Mouse (Mus musculus) midbrain, embryonic 10.5 days (tissue): ENCODE measurements around the gene Triobp. TPM values are rescaled to one million over a fixed set of nuclear protein-coding genes. Genes with fewer than 3 reads are reported as not detected.

Experiments
- DNase-seq: peaks from one replicate; pipeline ENCODE4 v3.0.0-alpha.2; 2017; ENCODE audit warnings: low spot score
- H3K27ac ChIP-seq: fragments of 300-500 bp; sonication (generic); replicated peaks from 2 replicates; pipeline ENCODE4 v1.5.1; 2016; ENCODE audit warnings: mild to moderate bottlenecking
- H3K27me3 ChIP-seq: fragments of 300-500 bp; sonication (generic); 2 replicates; pipeline ENCODE4 v1.6.1; 2016; ENCODE audit warnings: low read depth, mild to moderate bottlenecking; ENCODE audit not compliant: poor library complexity, severe bottlenecking
- H3K36me3 ChIP-seq: fragments of 300-500 bp; sonication (generic); 2 replicates; pipeline ENCODE4 v1.6.1; 2016; ENCODE audit warnings: mild to moderate bottlenecking, moderate library complexity
- H3K4me1 ChIP-seq: fragments of 300-500 bp; sonication (generic); 2 replicates; pipeline ENCODE4 v1.6.1; 2016
- H3K4me3 ChIP-seq: fragments of 300-500 bp; sonication (generic); 2 replicates; pipeline ENCODE4 v1.5.1; 2016; ENCODE audit warnings: mild to moderate bottlenecking, moderate library complexity
- H3K9me3 ChIP-seq: fragments of 300-500 bp; sonication (generic); replicated peaks from 2 replicates; pipeline ENCODE4 v1.6.1; 2016; ENCODE audit warnings: mild to moderate bottlenecking
- WGBS: fragments of 180-500 bp; shearing (Covaris S2); methylation state at CpG from one replicate; pipeline ENCODE4 v1.1.7; 2016; 5-methylcytosine and 5-hydroxymethylcytosine counted together
- polyA plus RNA-seq: library from polyadenylated mRNA; unstranded; fragments of >200 nt; fragmentation: Nextera tagmentation; extraction: Ambion mirVana; gene quantifications from 2 replicates; pipeline ENCODE4 v1.2.1, GENCODE M21; 2016

Triobp gene
- 39.7 and 39.8 TPM in 2 replicates for polyA plus RNA-seq

DNA sequence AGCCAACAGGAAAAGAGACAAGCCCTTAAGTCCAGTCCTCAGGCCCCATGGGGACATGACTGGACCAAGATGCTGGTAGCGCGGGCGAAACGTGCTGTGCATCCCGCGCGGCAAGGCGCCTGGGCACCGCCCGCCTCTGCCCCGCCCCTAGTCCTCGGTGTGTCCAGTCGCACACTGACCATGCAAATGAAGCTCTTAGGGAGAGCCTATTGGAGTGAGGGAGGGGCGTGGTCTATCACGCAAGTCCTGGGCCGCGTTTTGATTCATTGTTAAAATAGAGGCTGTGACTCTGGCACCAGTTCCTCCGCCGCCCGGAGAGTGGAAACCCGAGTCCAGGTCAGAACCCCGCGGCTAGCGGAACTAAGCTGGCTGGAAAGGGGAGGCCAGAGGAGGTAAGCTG is at the start of gene Triobp:
Gene Triobp, plus strand, starts transcription at position 68 of the 400 bp plus-strand sequence.
- H3K27me3 ChIP-seq, result peaks cover 16% of the 10 kb centered on the region
- peak; percentile 92 for DNase-seq
- WGBS, result 0% methylated on average over 24 of the region's 24 CpGs
- H3K36me3 ChIP-seq, result peaks cover 20% of the 10 kb centered on the region
- H3K27ac ChIP-seq, result peak within 1 kb of the TSS; percentile 88
- H3K4me3 ChIP-seq, result peak within 1 kb of the TSS; percentile 67
- H3K4me1 ChIP-seq, result peaks cover 33% of the 10 kb centered on the region
- H3K9me3 ChIP-seq, result no peaks in the 10 kb centered on the region

DNA sequence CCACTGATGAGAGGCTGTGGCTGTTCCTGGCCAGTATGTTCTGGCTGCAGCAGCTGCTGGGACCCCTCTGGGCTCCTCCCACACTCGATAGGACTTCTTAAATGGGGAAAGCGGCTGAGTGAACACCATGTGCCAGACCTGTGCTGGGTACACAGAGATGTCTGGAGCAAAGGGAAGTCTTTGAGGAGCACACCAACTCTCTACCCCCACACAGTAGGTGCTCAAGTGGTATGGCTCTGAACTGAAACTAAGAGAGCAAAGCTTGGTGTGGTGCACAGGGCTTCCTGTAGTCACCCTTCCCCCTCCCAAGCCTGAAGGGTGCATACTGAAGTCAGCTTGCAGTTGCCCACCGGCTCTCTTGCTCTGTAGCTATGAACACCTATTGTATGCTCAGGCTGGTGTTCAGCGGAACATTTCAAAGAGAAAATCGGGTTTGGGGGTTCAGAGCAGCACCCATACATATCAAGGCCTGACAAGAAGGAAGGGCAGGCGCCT is 49.0 kb upstream of the Triobp start:
- Histone ChIP-seq H3K4me1 (peaks cover 62% of the 10 kb centered on the region), H3K27me3 (peaks cover 40% of the 10 kb centered on the region), H3K4me3 (no peak overlapping the region), H3K27ac (0 out of 2 replicates have a peak overlapping the region, but pooled peaks have one; percentile 0), H3K9me3 (no peaks in the 10 kb centered on the region), H3K36me3 (peaks cover 20% of the 10 kb centered on the region)
- 51% methylated on average over 6 of the region's 6 CpGs for WGBS
- no peak for DNase-seq

- no peaks in the 10 kb centered on the region for H3K9me3 ChIP-seq
Measured at GRCm38 (mm10) chr15:78899409-78899739, 48.1 kb upstream of the Triobp start, which contains the start of gene Gm49510. TSS of gene Gm49510 (plus strand) at chr15:78899667.

GRCm38 (mm10) chr15:78899740-78900584 is 47.6 kb upstream of the Triobp start, which contains the start of gene Sh3bp1:
TSS of gene Sh3bp1 (plus strand) at chr15:78899768.
- under 1% methylated on average over 47 of the region's 47 CpGs for WGBS
- peaks cover 17% of the 10 kb centered on the region; the same call in 1 of the 2 replicates for H3K36me3 ChIP-seq
- H3K4me1 ChIP-seq, result peaks cover 48% of the 10 kb centered on the region
- peak within 1 kb of the TSS; percentile 85 for H3K27ac ChIP-seq
- H3K4me3 ChIP-seq, result peak within 1 kb of the TSS; percentile 77
- peaks cover 40% of the 10 kb centered on the region for H3K27me3 ChIP-seq
- H3K9me3 ChIP-seq, result no peaks in the 10 kb centered on the region
- peak; percentile 74 for DNase-seq

More at GRCm38 (mm10) chr15:78899409-78899739, 48.1 kb upstream of the Triobp start, which contains the start of gene Gm49510:
- Histone ChIP-seq H3K36me3 (peaks cover 17% of the 10 kb centered on the region), H3K4me3 (peak within 1 kb of the TSS; percentile 77), H3K27me3 (peaks cover 40% of the 10 kb centered on the region), H3K27ac (peak within 1 kb of the TSS; percentile 85), H3K4me1 (peaks cover 53% of the 10 kb centered on the region)
- WGBS, result 3% methylated on average over 19 of the region's 20 CpGs
- DNase-seq, result no peak

DNA sequence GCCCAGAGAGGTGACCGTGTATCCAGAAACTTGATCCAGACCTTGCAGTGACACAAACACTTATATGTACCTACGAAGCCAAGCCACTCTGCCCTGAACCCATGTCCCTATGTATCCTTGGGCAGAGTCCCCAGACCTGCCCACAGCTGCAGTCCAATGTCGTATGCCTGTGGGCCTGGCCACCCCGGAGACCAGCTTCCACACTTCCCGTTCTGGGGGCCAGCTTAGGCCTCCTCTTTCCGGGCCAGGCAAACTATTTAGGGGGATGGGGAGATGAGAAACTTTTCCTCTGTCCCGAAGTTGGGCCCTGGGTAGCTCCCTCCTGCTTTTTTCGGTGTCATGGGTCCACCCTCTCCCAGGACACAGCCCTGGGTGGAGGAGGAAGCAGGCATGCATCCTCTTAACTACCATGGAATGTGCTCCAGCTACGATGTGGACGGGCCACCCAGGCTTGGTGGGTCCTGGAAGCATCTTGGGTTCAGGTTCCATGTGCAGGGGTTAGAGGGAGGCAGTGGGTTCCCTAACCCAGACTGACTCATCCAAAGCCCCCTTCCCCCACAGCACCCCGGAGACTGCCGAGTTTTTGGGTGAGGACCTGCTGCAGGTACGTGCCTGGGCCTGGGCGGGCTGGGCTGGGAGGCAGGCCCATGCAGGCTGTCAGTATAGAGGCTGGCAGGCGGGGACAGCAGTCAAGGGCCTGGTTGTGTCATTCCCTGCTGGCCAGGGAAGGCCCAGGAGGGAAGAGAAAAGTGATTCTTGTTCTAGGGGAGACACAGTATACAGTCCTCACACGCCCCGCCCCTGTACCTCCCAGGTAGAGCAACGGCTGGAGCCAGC is 46.7 kb upstream of the Triobp start:
- peaks cover 47% of the 10 kb centered on the region for H3K4me1 ChIP-seq
- no peak for DNase-seq
- peak overlapping the region; percentile 77 for H3K4me3 ChIP-seq
- peak overlapping the region; percentile 85 for H3K27ac ChIP-seq
- peaks cover 40% of the 10 kb centered on the region for H3K27me3 ChIP-seq
- 14% methylated on average over 18 of the region's 18 CpGs for WGBS
- peaks cover 17% of the 10 kb centered on the region; the same call in 1 of the 2 replicates for H3K36me3 ChIP-seq
- H3K9me3 ChIP-seq, result no peaks in the 10 kb centered on the region

GRCm38 (mm10) chr15:78901422-78901789 is 46.1 kb upstream of the Triobp start:
- 43% methylated on average over 8 of the region's 8 CpGs for WGBS
- H3K27ac ChIP-seq, result peak overlapping the region; percentile 85
- H3K4me3 ChIP-seq, result peak overlapping the region; percentile 77; the same call in 1 of the 2 replicates
- H3K9me3 ChIP-seq, result no peaks in the 10 kb centered on the region
- peaks cover 40% of the 10 kb centered on the region for H3K27me3 ChIP-seq
- H3K4me1 ChIP-seq, result peaks cover 41% of the 10 kb centered on the region
- H3K36me3 ChIP-seq, result peaks cover 21% of the 10 kb centered on the region; the same call in 1 of the 2 replicates
- no peak for DNase-seq

- Histone ChIP-seq H3K9me3 (no peaks in the 10 kb centered on the region), H3K27ac (peak overlapping the region; percentile 46; the same call in 1 of the 2 replicates), H3K27me3 (peaks cover 38% of the 10 kb centered on the region), H3K36me3 (peaks cover 34% of the 10 kb centered on the region; the same call in 1 of the 2 replicates), H3K4me3 (no peak overlapping the region), H3K4me1 (peaks cover 39% of the 10 kb centered on the region)
- DNase-seq, result peak; percentile 76
- WGBS, result 14% methylated on average over 2 of the region's 2 CpGs
Measured at GRCm38 (mm10) chr15:78903243-78903642, 44.3 kb upstream of the Triobp start.

GRCm38 (mm10) chr15:78908399-78908798 is 39.1 kb upstream of the Triobp start:
- Histone ChIP-seq H3K4me1 (peaks cover 15% of the 10 kb centered on the region), H3K4me3 (no peak overlapping the region), H3K36me3 (peaks cover 44% of the 10 kb centered on the region), H3K27me3 (no peaks in the 10 kb centered on the region), H3K27ac (no peak overlapping the region), H3K9me3 (no peaks in the 10 kb centered on the region)
- no peak for DNase-seq
- 86% methylated on average over 7 of the region's 7 CpGs for WGBS

DNA sequence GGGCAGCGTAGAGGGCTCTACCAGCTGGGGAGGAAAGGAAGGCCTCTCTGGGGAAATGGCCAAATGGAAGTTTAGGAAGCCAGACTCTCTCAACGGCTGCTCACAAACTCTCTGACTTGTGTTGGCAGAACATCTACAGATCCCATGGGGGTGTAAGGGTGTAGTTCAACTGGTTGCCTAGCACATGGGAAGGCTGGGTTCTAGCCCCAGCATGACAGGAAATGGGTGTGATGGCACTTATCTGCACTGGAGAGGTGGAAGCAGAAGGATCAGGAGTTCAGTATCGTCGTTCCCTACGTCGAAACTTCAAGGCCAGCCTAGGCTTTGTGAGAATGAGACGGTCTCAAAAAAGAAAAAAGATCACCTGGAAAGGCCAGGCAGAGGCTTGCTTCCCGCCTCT is 38.5 kb upstream of the Triobp start:
- DNase-seq, result no peak
- Histone ChIP-seq H3K27me3 (no peaks in the 10 kb centered on the region), H3K9me3 (no peaks in the 10 kb centered on the region), H3K36me3 (peaks cover 40% of the 10 kb centered on the region), H3K4me1 (peaks cover 21% of the 10 kb centered on the region), H3K4me3 (no peak overlapping the region), H3K27ac (no peak overlapping the region)
- 92% methylated on average over 8 of the region's 8 CpGs for WGBS

- DNase-seq, result peak; percentile 36
- Histone ChIP-seq H3K27me3 (no peaks in the 10 kb centered on the region), H3K9me3 (no peaks in the 10 kb centered on the region), H3K4me3 (no peak overlapping the region), H3K4me1 (peaks cover 51% of the 10 kb centered on the region), H3K36me3 (peaks cover 31% of the 10 kb centered on the region), H3K27ac (no peak overlapping the region)
- WGBS, result 35% methylated on average over 9 of the region's 9 CpGs
Measured at GRCm38 (mm10) chr15:78912040-78912439, 35.5 kb upstream of the Triobp start.

DNA sequence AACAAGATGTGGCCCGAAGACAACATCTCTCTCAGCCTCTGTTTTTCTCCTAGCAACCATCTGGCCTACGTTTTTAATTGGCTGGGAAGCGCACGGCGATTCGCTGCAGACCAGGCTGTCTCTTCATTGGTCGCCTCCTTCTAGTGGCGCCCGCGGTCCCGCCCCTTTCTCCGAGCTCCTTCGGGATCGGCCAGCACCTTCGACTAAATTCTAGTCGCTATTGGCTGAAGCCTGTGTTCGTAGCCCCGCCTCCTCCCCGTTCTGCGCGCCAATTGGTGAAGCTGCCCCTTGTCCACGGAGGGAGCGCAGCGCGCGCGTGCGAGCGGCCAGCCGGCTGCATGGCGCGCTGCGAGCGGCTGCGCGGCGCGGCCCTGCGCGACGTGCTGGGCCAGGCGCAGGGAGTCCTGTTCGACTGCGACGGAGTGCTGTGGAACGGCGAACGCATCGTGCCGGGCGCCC is 33.9 kb upstream of the Triobp start, which contains the start of gene Pdxp:
Gene Pdxp, plus strand, starts transcription at position 288 of the 459 bp plus-strand sequence.
- Histone ChIP-seq H3K36me3 (peaks cover 34% of the 10 kb centered on the region), H3K9me3 (no peaks in the 10 kb centered on the region), H3K27ac (peak within 1 kb of the TSS; percentile 95), H3K27me3 (no peaks in the 10 kb centered on the region), H3K4me3 (peak within 1 kb of the TSS; percentile 91), H3K4me1 (peaks cover 51% of the 10 kb centered on the region)
- WGBS, result under 1% methylated on average over 51 of the region's 51 CpGs
- DNase-seq, result peak; percentile 99
